Mouse (Mus musculus): ENCODE measurements around the gene Mmp14. TPM values are rescaled to one million over a fixed set of nuclear protein-coding genes. Genes with fewer than 3 reads are reported as not detected.

The Mmp14 gene
- polyA plus RNA-seq, 1 experiment = 80.4 TPM

GRCm38 (mm10) chr14:54397872-54398527, 33.4 kb upstream of the Mmp14 start:
- TF ChIP-seq POLR2A (IDR thresholded peaks at IDR 0.05; ENCODE audit: borderline replicate concordance, extremely low read depth, insufficient read depth, insufficient read length, poor library complexity, severe bottlenecking) (no peak), CTCF (IDR thresholded peaks at IDR 0.05; ENCODE audit: borderline replicate concordance, extremely low read depth, insufficient read depth, insufficient read length) (no peak)
- no peak for DNase-seq (ENCODE audit: low read depth)

- DNase-seq (ENCODE audit: low read depth) = no peak
- TF ChIP-seq CTCF (IDR thresholded peaks at IDR 0.05; ENCODE audit: borderline replicate concordance, extremely low read depth, insufficient read depth, insufficient read length) (no peak), POLR2A (IDR thresholded peaks at IDR 0.05; ENCODE audit: borderline replicate concordance, extremely low read depth, insufficient read depth, insufficient read length, poor library complexity, severe bottlenecking) (no peak)
Measured at GRCm38 (mm10) chr14:54398528-54398916, 32.9 kb upstream of the Mmp14 start.

GRCm38 (mm10) chr14:54398921-54399382, 32.5 kb upstream of the Mmp14 start:
- TF ChIP-seq POLR2A (IDR thresholded peaks at IDR 0.05; ENCODE audit: borderline replicate concordance, extremely low read depth, insufficient read depth, insufficient read length, poor library complexity, severe bottlenecking) (no peak), CTCF (IDR thresholded peaks at IDR 0.05; ENCODE audit: borderline replicate concordance, extremely low read depth, insufficient read depth, insufficient read length) (no peak)
- no peak for DNase-seq (ENCODE audit: low read depth)

GRCm38 (mm10) chr14:54401723-54402122, 29.7 kb upstream of the Mmp14 start:
- no peak for TF ChIP-seq CTCF (IDR thresholded peaks at IDR 0.05; ENCODE audit: borderline replicate concordance, extremely low read depth, insufficient read depth, insufficient read length)
- no peak for TF ChIP-seq POLR2A (IDR thresholded peaks at IDR 0.05; ENCODE audit: borderline replicate concordance, extremely low read depth, insufficient read depth, insufficient read length, poor library complexity, severe bottlenecking)
- no peak for DNase-seq (ENCODE audit: low read depth)

GRCm38 (mm10) chr14:54408336-54409056, 22.9 kb upstream of the Mmp14 start:
- TF ChIP-seq POLR2A (IDR thresholded peaks at IDR 0.05; ENCODE audit: borderline replicate concordance, extremely low read depth, insufficient read depth, insufficient read length, poor library complexity, severe bottlenecking) (no peak), CTCF (IDR thresholded peaks at IDR 0.05; ENCODE audit: borderline replicate concordance, extremely low read depth, insufficient read depth, insufficient read length) (peak; percentile 26; the same call in 1 of the 2 replicates)
- DNase-seq (ENCODE audit: low read depth) = no peak

- DNase-seq (ENCODE audit: low read depth) = no peak
- no peak for TF ChIP-seq CTCF (IDR thresholded peaks at IDR 0.05; ENCODE audit: borderline replicate concordance, extremely low read depth, insufficient read depth, insufficient read length)
- no peak for TF ChIP-seq POLR2A (IDR thresholded peaks at IDR 0.05; ENCODE audit: borderline replicate concordance, extremely low read depth, insufficient read depth, insufficient read length, poor library complexity, severe bottlenecking)
Measured at GRCm38 (mm10) chr14:54409057-54409645, 22.3 kb upstream of the Mmp14 start.

GRCm38 (mm10) chr14:54409980-54410810, 21.2 kb upstream of the Mmp14 start:
- no peak for DNase-seq (ENCODE audit: low read depth)
- no peak for TF ChIP-seq CTCF (IDR thresholded peaks at IDR 0.05; ENCODE audit: borderline replicate concordance, extremely low read depth, insufficient read depth, insufficient read length)
- TF ChIP-seq POLR2A (IDR thresholded peaks at IDR 0.05; ENCODE audit: borderline replicate concordance, extremely low read depth, insufficient read depth, insufficient read length, poor library complexity, severe bottlenecking) = no peak

- DNase-seq (ENCODE audit: low read depth) = no peak
- TF ChIP-seq CTCF (IDR thresholded peaks at IDR 0.05; ENCODE audit: borderline replicate concordance, extremely low read depth, insufficient read depth, insufficient read length) (no peak), POLR2A (IDR thresholded peaks at IDR 0.05; ENCODE audit: borderline replicate concordance, extremely low read depth, insufficient read depth, insufficient read length, poor library complexity, severe bottlenecking) (no peak)
Measured at GRCm38 (mm10) chr14:54412000-54412576, 19.3 kb upstream of the Mmp14 start.

- DNase-seq (ENCODE audit: low read depth) = peak; percentile 72
- peak; percentile 74; the same call in 1 of the 2 replicates for TF ChIP-seq CTCF (IDR thresholded peaks at IDR 0.05; ENCODE audit: borderline replicate concordance, extremely low read depth, insufficient read depth, insufficient read length)
- TF ChIP-seq POLR2A (IDR thresholded peaks at IDR 0.05; ENCODE audit: borderline replicate concordance, extremely low read depth, insufficient read depth, insufficient read length, poor library complexity, severe bottlenecking) = no peak
Measured at GRCm38 (mm10) chr14:54412629-54413170, 18.7 kb upstream of the Mmp14 start.

Data from brain, embryonic 14.5 days (tissue).